Mouse (Mus musculus): ENCODE measurements around the gene Rnf167. TPM values are rescaled to one million over a fixed set of nuclear protein-coding genes. Genes with fewer than 3 reads are reported as not detected.

Gene Rnf167
- polyA plus RNA-seq, 1 experiment from 2014 or later, result 55.3 TPM

- TF ChIP-seq CTCF (IDR thresholded peaks at IDR 0.05; ENCODE audit: low read depth), result no peak
- no peak for TF ChIP-seq EP300 (IDR thresholded peaks at IDR 0.05; ENCODE audit: low read depth)
- WGBS (ENCODE audit: insufficient replicate concordance), result 62% methylated on average over 7 of the region's 7 CpGs
- Histone ChIP-seq H3K27me3 (ENCODE audit: insufficient read depth, low read length) (no peaks in the 10 kb centered on the region), H3K36me3 (replicated peaks; ENCODE audit: insufficient read depth, low read length) (no peaks in the 10 kb centered on the region), H3K4me1 (ENCODE audit: insufficient read depth) (peaks cover 4% of the 10 kb centered on the region; the same call in 1 of the 2 replicates), H3K9ac (replicated peaks) (no peak overlapping the region), H3K4me2 (ENCODE audit: low read depth, low read length) (no peak overlapping the region), H3K9me3 (ENCODE audit: low read length) (no peaks in the 10 kb centered on the region), H3K4me3 (ENCODE audit: low read depth, low read length) (no peak overlapping the region), H3K27ac (ENCODE audit: low read depth) (no peak overlapping the region)
- ATAC-seq (peak; percentile 59), DNase-seq (no peak)
These were observed 24.8 kb upstream of the Rnf167 start for GRCm38 (mm10) chr11:70621972-70622814.

- TF ChIP-seq EP300 (IDR thresholded peaks at IDR 0.05; ENCODE audit: low read depth) (no peak), CTCF (IDR thresholded peaks at IDR 0.05; ENCODE audit: low read depth) (peak; percentile 49)
- DNase-seq (no peak), ATAC-seq (no peak)
- peaks cover 4% of the 10 kb centered on the region; the same call in 1 of the 2 replicates for H3K4me1 ChIP-seq (ENCODE audit: insufficient read depth)
- no peak overlapping the region for H3K27ac ChIP-seq (ENCODE audit: low read depth)
- no peaks in the 10 kb centered on the region for H3K27me3 ChIP-seq (ENCODE audit: insufficient read depth, low read length)
- H3K4me2 ChIP-seq (ENCODE audit: low read depth, low read length), result no peak overlapping the region
- no peak overlapping the region for H3K9ac ChIP-seq (replicated peaks)
- H3K4me3 ChIP-seq (ENCODE audit: low read depth, low read length), result no peak overlapping the region
- 80% methylated on average over 10 of the region's 10 CpGs for WGBS (ENCODE audit: insufficient replicate concordance)
- H3K9me3 ChIP-seq (ENCODE audit: low read length), result no peaks in the 10 kb centered on the region
- H3K36me3 ChIP-seq (replicated peaks; ENCODE audit: insufficient read depth, low read length), result no peaks in the 10 kb centered on the region
These were observed 23.8 kb upstream of the Rnf167 start for GRCm38 (mm10) chr11:70623053-70623742.

- Histone ChIP-seq H3K36me3 (replicated peaks; ENCODE audit: insufficient read depth, low read length) (no peaks in the 10 kb centered on the region), H3K9ac (replicated peaks) (no peak overlapping the region), H3K27me3 (ENCODE audit: insufficient read depth, low read length) (no peaks in the 10 kb centered on the region), H3K4me1 (ENCODE audit: insufficient read depth) (peaks cover 9% of the 10 kb centered on the region), H3K4me3 (ENCODE audit: low read depth, low read length) (no peak overlapping the region), H3K4me2 (ENCODE audit: low read depth, low read length) (no peak overlapping the region), H3K9me3 (ENCODE audit: low read length) (no peaks in the 10 kb centered on the region), H3K27ac (ENCODE audit: low read depth) (no peak overlapping the region)
- ATAC-seq (no peak), DNase-seq (peak; percentile 80)
- 29% methylated on average over 4 of the region's 4 CpGs for WGBS (ENCODE audit: insufficient replicate concordance)
- no peak for TF ChIP-seq EP300 (IDR thresholded peaks at IDR 0.05; ENCODE audit: low read depth)
- peak; percentile 77 for TF ChIP-seq CTCF (IDR thresholded peaks at IDR 0.05; ENCODE audit: low read depth)
These were observed 21.6 kb upstream of the Rnf167 start for GRCm38 (mm10) chr11:70625473-70625872.

GRCm38 (mm10) chr11:70626877-70627276, 20.2 kb upstream of the Rnf167 start:
- H3K27ac ChIP-seq (ENCODE audit: low read depth), result 0 out of 2 replicates have a peak overlapping the region, but pooled peaks have one; percentile 25
- ATAC-seq, result peak; percentile 50; the same call in 1 of the 2 replicates
- no peak overlapping the region for H3K4me2 ChIP-seq (ENCODE audit: low read depth, low read length)
- H3K27me3 ChIP-seq (ENCODE audit: insufficient read depth, low read length), result no peaks in the 10 kb centered on the region
- TF ChIP-seq CTCF (IDR thresholded peaks at IDR 0.05; ENCODE audit: low read depth) (no peak), EP300 (IDR thresholded peaks at IDR 0.05; ENCODE audit: low read depth) (no peak)
- WGBS (ENCODE audit: insufficient replicate concordance), result 61% methylated on average over 4 of the region's 4 CpGs
- peaks cover 9% of the 10 kb centered on the region for H3K4me1 ChIP-seq (ENCODE audit: insufficient read depth)
- H3K9me3 ChIP-seq (ENCODE audit: low read length), result no peaks in the 10 kb centered on the region
- no peaks in the 10 kb centered on the region for H3K36me3 ChIP-seq (replicated peaks; ENCODE audit: insufficient read depth, low read length)
- H3K9ac ChIP-seq (replicated peaks), result no peak overlapping the region
- no peak overlapping the region for H3K4me3 ChIP-seq (ENCODE audit: low read depth, low read length)
- no peak for DNase-seq

GRCm38 (mm10) chr11:70628431-70628830, 18.6 kb upstream of the Rnf167 start:
- ATAC-seq (no peak), DNase-seq (no peak)
- peaks cover 9% of the 10 kb centered on the region for H3K4me1 ChIP-seq (ENCODE audit: insufficient read depth)
- WGBS (ENCODE audit: insufficient replicate concordance), result 59% methylated on average over 2 of the region's 2 CpGs
- TF ChIP-seq CTCF (IDR thresholded peaks at IDR 0.05; ENCODE audit: low read depth), result no peak
- no peak for TF ChIP-seq EP300 (IDR thresholded peaks at IDR 0.05; ENCODE audit: low read depth)
- no peak overlapping the region for H3K27ac ChIP-seq (ENCODE audit: low read depth)
- H3K27me3 ChIP-seq (ENCODE audit: insufficient read depth, low read length), result no peaks in the 10 kb centered on the region
- H3K4me3 ChIP-seq (ENCODE audit: low read depth, low read length), result no peak overlapping the region
- no peaks in the 10 kb centered on the region for H3K36me3 ChIP-seq (replicated peaks; ENCODE audit: insufficient read depth, low read length)
- no peak overlapping the region for H3K4me2 ChIP-seq (ENCODE audit: low read depth, low read length)
- no peak overlapping the region for H3K9ac ChIP-seq (replicated peaks)
- H3K9me3 ChIP-seq (ENCODE audit: low read length), result no peaks in the 10 kb centered on the region

GRCm38 (mm10) chr11:70629557-70629956, 17.5 kb upstream of the Rnf167 start:
- Histone ChIP-seq H3K36me3 (replicated peaks; ENCODE audit: insufficient read depth, low read length) (no peaks in the 10 kb centered on the region), H3K4me2 (ENCODE audit: low read depth, low read length) (no peak overlapping the region), H3K27ac (ENCODE audit: low read depth) (no peak overlapping the region), H3K4me1 (ENCODE audit: insufficient read depth) (peaks cover 9% of the 10 kb centered on the region), H3K4me3 (ENCODE audit: low read depth, low read length) (no peak overlapping the region), H3K9ac (replicated peaks) (no peak overlapping the region), H3K9me3 (ENCODE audit: low read length) (no peaks in the 10 kb centered on the region), H3K27me3 (ENCODE audit: insufficient read depth, low read length) (no peaks in the 10 kb centered on the region)
- no peak for DNase-seq
- no peak for TF ChIP-seq EP300 (IDR thresholded peaks at IDR 0.05; ENCODE audit: low read depth)
- TF ChIP-seq CTCF (IDR thresholded peaks at IDR 0.05; ENCODE audit: low read depth), result peak; percentile 73
- WGBS (ENCODE audit: insufficient replicate concordance), result 41% methylated on average over 5 of the region's 5 CpGs
- no peak for ATAC-seq
